ENCODE assay signal across 15 mouse cellular contexts in genomic region chr8:125102303-125102702, GRCm38 (mm10). TPM values are rescaled to one million over a fixed set of nuclear protein-coding genes. Genes with fewer than 3 reads are reported as not detected.
DNase-seq lines count a peak whose midpoint lies in the region; ATAC-seq and TF ChIP-seq lines count a peak whose summit lies in the region.
"Had no signal": no experiment of that assay in that cellular context is flagged by ENCODE, and none has a peak within 500 bp of the region (broad histone marks: within the 10 kb centered on the region; RNA-seq: fewer than 3 reads in every experiment).

No protein-coding gene starts in this region.

- no peak overlapping the region for H3K9ac ChIP-seq in heart, postnatal 0 days (replicated peaks; ENCODE audit: low read depth, low read length)
- H3K9ac ChIP-seq: embryonic facial prominence, embryonic 15.5 days; forebrain, embryonic 13.5 days; hindbrain, embryonic 12.5 days; liver, embryonic 15.5 days; neural tube, embryonic 15.5 days had no signal

- H3K4me3 ChIP-seq in brown adipose tissue, adult 24 weeks (ENCODE audit: insufficient read depth, low read depth, low read length) = peak overlapping the region; percentile 41
- H3K4me3 ChIP-seq in heart, postnatal 0 days (ENCODE audit: low read depth, low read length) = no peak overlapping the region
- H3K4me3 ChIP-seq: embryonic facial prominence, embryonic 15.5 days; forebrain, embryonic 13.5 days; hindbrain, embryonic 12.5 days; liver, embryonic 15.5 days; neural tube, embryonic 15.5 days had no signal

- WGBS in heart, postnatal 0 days = 23% methylated on average over 13 of the region's 13 CpGs

- H3K4me1 ChIP-seq in brown adipose tissue, adult 24 weeks (ENCODE audit: control insufficient read depth, insufficient read depth, insufficient read length, low read length) = peaks cover 10% of the 10 kb centered on the region; the same call in 1 of the 2 replicates
- peaks cover 11% of the 10 kb centered on the region for H3K4me1 ChIP-seq in heart, postnatal 0 days (ENCODE audit: control insufficient read depth, insufficient read depth)
- H3K4me1 ChIP-seq: hindbrain, embryonic 12.5 days; liver, embryonic 15.5 days; neural tube, embryonic 15.5 days had no signal

- peak overlapping the region; percentile 89 for H3K27ac ChIP-seq in brown adipose tissue, adult 24 weeks (replicated peaks; ENCODE audit: low read depth, low read length)
- peak overlapping the region; percentile 22; the same call in 1 of the 2 replicates for H3K27ac ChIP-seq in heart, postnatal 0 days (ENCODE audit: low read depth)
- H3K27ac ChIP-seq: embryonic facial prominence, embryonic 15.5 days; forebrain, embryonic 13.5 days; liver, embryonic 15.5 days; neural tube, embryonic 15.5 days had no signal

- no peaks in the 10 kb centered on the region for H3K36me3 ChIP-seq in heart, postnatal 0 days (replicated peaks; ENCODE audit: control insufficient read depth, insufficient read depth, low read length)
- H3K36me3 ChIP-seq: embryonic facial prominence, embryonic 15.5 days; hindbrain, embryonic 12.5 days; liver, embryonic 15.5 days; neural tube, embryonic 15.5 days had no signal

- TF ChIP-seq CTCF in heart, postnatal 0 days (IDR thresholded peaks at IDR 0.05; ENCODE audit: low read depth) = no peak

- H3K9me3 ChIP-seq in heart, postnatal 0 days (replicated peaks; ENCODE audit: control insufficient read depth, low read length) = no peaks in the 10 kb centered on the region
- H3K9me3 ChIP-seq: embryonic facial prominence, embryonic 15.5 days; forebrain, embryonic 13.5 days; hindbrain, embryonic 12.5 days; liver, embryonic 15.5 days; neural tube, embryonic 15.5 days had no signal

- H3K27me3 ChIP-seq in heart, postnatal 0 days (ENCODE audit: control insufficient read depth, insufficient read depth, low read length) = no peaks in the 10 kb centered on the region
- H3K27me3 ChIP-seq: embryonic facial prominence, embryonic 15.5 days; forebrain, embryonic 13.5 days; hindbrain, embryonic 12.5 days; liver, embryonic 15.5 days; neural tube, embryonic 15.5 days had no signal

- TF ChIP-seq EP300 in heart, postnatal 0 days (IDR thresholded peaks at IDR 0.05; ENCODE audit: low read depth) = no peak

- ATAC-seq in heart, postnatal 0 days (ENCODE audit: insufficient read depth, low read depth) = peak; percentile 69
- ATAC-seq: forebrain, embryonic 13.5 days had no signal

- peak overlapping the region; percentile 42 for H3K4me2 ChIP-seq in heart, postnatal 0 days (ENCODE audit: low read depth, low read length)
- H3K4me2 ChIP-seq: embryonic facial prominence, embryonic 15.5 days; forebrain, embryonic 13.5 days; hindbrain, embryonic 12.5 days; liver, embryonic 15.5 days; neural tube, embryonic 15.5 days had no signal

- peak; percentile 45 to 54 for DNase-seq in heart, adult 18-20 months
- no peak for DNase-seq in heart, adult 8-10 months (ENCODE audit: low spot score)
- DNase-seq in heart, postnatal 0 days (ENCODE audit: low spot score) = peak; percentile 46
- peak; percentile 36 to 46 for DNase-seq in lung, postnatal 4 days
- no peak for DNase-seq in kidney, postnatal 25 days
- no peak for DNase-seq in cerebellum, adult 11-12 months
- DNase-seq in left cerebral cortex, adult 8-10 months (ENCODE audit: low spot score in 2 of 2) = no peak
- DNase-seq: cerebellum, adult 8-10 months; kidney, adult 2 months had no signal

RNA-seq across cellular contexts. Expression of gene Disc1, which starts 48.3 kb away (rescaled TPM):
- total RNA-seq in heart, adult 18-20 months (2021) = 1 to 10 TPM; 1.4 to 1.7 TPM
- 1 to 10 TPM in 2 of 4 experiments, under 1 TPM in 2; 0.87 to 1.8 (median 1.2) TPM for total RNA-seq in heart, adult 8-10 months (2022)
- polyA plus RNA-seq in brown adipose tissue, adult 24 weeks (2012; ENCODE audit: insufficient read depth, insufficient read length, missing spikeins) = 0.40 TPM in 1 of 2 replicates, not detected in the other
- total RNA-seq in heart, postnatal 0 days (2014; rRNA removed; ENCODE audit: low replicate concordance) = 4.0 and 5.2 TPM in 2 replicates
- polyA plus RNA-seq in heart, postnatal 0 days (2015; fragmentation: Nextera tagmentation; extraction: Ambion mirVana) = 1.2 and 1.3 TPM in 2 replicates
- 1 to 10 TPM; 1.1 to 2.5 (median 1.9) TPM for total RNA-seq in left cerebral cortex, adult 8-10 months (2022)

Comparison
In these comparisons a context has a peak if more than half of its experiments do, and no peak if none do; other contexts are left out.
1. DNase-seq: peak in heart, adult 18-20 months (2 of 2), heart, postnatal 0 days (single experiment) and lung, postnatal 4 days (2 of 2); none in heart, adult 8-10 months (single experiment), kidney, postnatal 25 days (0 of 2), cerebellum, adult 11-12 months (single experiment) and left cerebral cortex, adult 8-10 months (0 of 2).